Mouse (Mus musculus) gastrocnemius, adult 18-20 months (tissue): ENCODE results near the gene Gm2075. TPM values are rescaled to one million over a fixed set of nuclear protein-coding genes. Genes with fewer than 3 reads are reported as not detected.
"Not testable (repeated sequence)": the region's sequence is repeated elsewhere in the genome, so short reads cannot be mapped to it uniquely, and the experiment has no call there.

ENCODE experiments used
- DNase-seq: peaks from one replicate; pipeline ENCODE4 v3.0.0; 2021; ENCODE audit warnings: low spot score
- long read RNA-seq, 2 experiments: library from polyadenylated mRNA; stranded (forward); transcript quantifications; one replicate each; pipeline ENCODE4 v2.0.0; 2021
- total RNA-seq, 2 experiments: library from RNA; stranded (reverse); gene quantifications; 2 replicates each; pipeline ENCODE4 v1.2.3; 2021

The Gm2075 gene
- total RNA-seq, result not detected
- long read RNA-seq, experiment 1, result 0 reads
- long read RNA-seq, experiment 2, result 0 reads

DNA sequence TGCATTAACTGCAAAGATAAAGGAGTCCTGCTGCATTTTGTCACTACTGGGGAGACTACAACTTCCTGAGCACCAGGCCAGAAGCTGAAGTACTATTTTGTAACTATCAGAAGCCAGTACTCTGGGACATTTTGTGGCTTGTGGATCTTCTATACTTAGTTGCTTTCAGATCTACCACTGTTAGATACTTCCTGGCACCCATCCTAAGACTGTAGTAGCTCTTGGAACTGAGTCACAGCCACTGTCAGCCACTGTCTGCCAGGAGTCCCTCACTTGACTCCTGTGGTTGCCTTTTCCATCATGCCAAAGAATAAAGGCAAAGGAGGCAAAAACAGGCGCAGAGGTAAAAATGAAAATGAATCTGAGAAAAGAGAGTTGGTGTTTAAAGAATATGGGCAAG is at the start of gene Gm2075:
Gene Gm2075 (plus strand): TSS at position 301 of the 400 bp plus-strand sequence.
- DNase-seq, result not testable (repeated sequence)

GRCm38 (mm10) chr12:87984000-87984399 is 27.6 kb upstream of the Gm2075 start:
- DNase-seq, result not testable (repeated sequence)

GRCm38 (mm10) chr12:88004118-88004517 is 7.5 kb upstream of the Gm2075 start:
- not testable (repeated sequence) for DNase-seq

DNA sequence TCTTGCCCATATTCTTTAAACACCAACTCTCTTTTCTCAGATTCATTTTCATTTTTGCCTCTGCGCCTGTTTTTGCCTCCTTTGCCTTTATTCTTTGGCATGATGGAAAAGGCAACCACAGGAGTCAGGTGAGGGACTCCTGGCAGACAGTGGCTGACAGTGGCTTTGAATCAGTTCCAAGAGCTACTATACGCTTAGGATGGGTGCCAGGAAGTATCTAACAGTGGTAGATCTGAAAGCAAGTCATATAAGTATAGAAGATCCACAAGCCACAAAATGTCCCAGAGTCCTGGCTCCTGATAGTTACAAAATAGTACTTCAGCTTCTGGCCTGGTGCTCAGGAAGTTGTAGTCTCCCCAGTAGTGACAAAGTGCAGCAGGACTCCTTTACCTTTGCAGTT is 7.0 kb downstream of the Gm2075 start, which contains the start of gene Gm6803:
Gene Gm6803 (minus strand): TSS at position 101 of the 400 bp plus-strand sequence.
- not testable (repeated sequence) for DNase-seq

DNA sequence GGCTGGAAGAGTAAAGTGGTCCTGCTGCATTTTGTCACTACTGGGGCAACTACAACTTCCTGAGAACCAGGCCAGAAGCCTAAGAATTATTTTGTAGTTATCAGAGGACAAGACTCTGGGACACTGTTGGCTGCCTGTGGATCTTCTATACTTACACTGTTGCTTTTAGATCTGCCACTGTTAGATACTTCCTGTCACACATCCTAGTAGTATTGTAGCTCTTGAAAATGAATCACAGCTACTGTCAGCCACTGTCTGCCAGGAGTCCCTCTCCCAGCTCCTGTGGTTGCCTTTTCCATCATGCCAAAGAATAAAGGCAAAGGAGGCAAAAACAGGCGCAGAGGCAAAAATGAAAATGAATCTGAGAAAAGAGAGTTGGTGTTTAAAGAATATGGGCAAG is 15.1 kb downstream of the Gm2075 start, which contains the start of gene Gm2056:
Gene Gm2056 (plus strand): TSS at position 301 of the 400 bp plus-strand sequence.
- DNase-seq, result not testable (repeated sequence)

- not testable (repeated sequence) for DNase-seq
Measured at GRCm38 (mm10) chr12:88032250-88032649, 20.6 kb downstream of the Gm2075 start.

- not testable (repeated sequence) for DNase-seq
Measured at GRCm38 (mm10) chr12:88039062-88039461, 27.4 kb downstream of the Gm2075 start.

GRCm38 (mm10) chr12:88039703-88040102 is 28.1 kb downstream of the Gm2075 start:
- DNase-seq, result not testable (repeated sequence)

- not testable (repeated sequence) for DNase-seq
Measured at GRCm38 (mm10) chr12:88045226-88045625, 33.6 kb downstream of the Gm2075 start.

Other genes with a start within 250 kb of the Gm2075 start
- gene Gm21319, start 236.1 kb upstream of the Gm2075 start, total RNA-seq, result not detected
- not detected for gene Gm21936, start 216.3 kb upstream of the Gm2075 start, total RNA-seq
- gene BB287469, start 195.3 kb upstream of the Gm2075 start, total RNA-seq, result not detected
- not detected for gene Gm2001, start 169.5 kb upstream of the Gm2075 start, total RNA-seq
- gene Gm2016, start 137.8 kb upstream of the Gm2075 start, total RNA-seq, result not detected
- not detected for gene Gm2022, start 116.5 kb upstream of the Gm2075 start, total RNA-seq
- not detected for gene Gm2035, start 92.0 kb upstream of the Gm2075 start, total RNA-seq
- not detected for gene Gm2042, start 57.8 kb upstream of the Gm2075 start, total RNA-seq
- not detected for gene Gm6803, start 6.9 kb downstream of the Gm2075 start, total RNA-seq
- not detected for gene Gm2056, start 15.2 kb downstream of the Gm2075 start, total RNA-seq
- not detected for gene Gm16368, start 71.8 kb downstream of the Gm2075 start, total RNA-seq
- gene Gm10436, start 170.3 kb downstream of the Gm2075 start, total RNA-seq, result not detected
- not detected for gene Gm8332, start 238.3 kb downstream of the Gm2075 start, total RNA-seq